Mouse (Mus musculus) brain, embryonic 14.5 days (tissue): Measurements from ENCODE around the gene Cry1. TPM values are rescaled to one million over a fixed set of nuclear protein-coding genes. Genes with fewer than 3 reads are reported as not detected.

Source experiments
- DNase-seq: peaks from one replicate; pipeline ENCODE4 v3.0.0-alpha.2; 2011; ENCODE audit warnings: low read depth
- CTCF ChIP-seq: fragments of 200-500 bp; IDR thresholded peaks from 2 replicates; pipeline ENCODE4 v1.5.1; 2012; ENCODE audit warnings: inconsistent platforms, mild to moderate bottlenecking, moderate library complexity, borderline replicate concordance; ENCODE audit not compliant: insufficient read depth, insufficient read length; ENCODE audit errors: extremely low read depth
- POLR2A ChIP-seq: fragments of 200-500 bp; IDR thresholded peaks from 2 replicates; pipeline ENCODE4 v1.6.1; 2012; ENCODE audit warnings: mild to moderate bottlenecking, inconsistent platforms, borderline replicate concordance; ENCODE audit not compliant: poor library complexity, insufficient read depth, insufficient read length, severe bottlenecking; ENCODE audit errors: extremely low read depth
- polyA plus RNA-seq: library from polyadenylated mRNA; depleted of rRNA; stranded (reverse); fragments of >200 nt; gene quantifications from 2 replicates; pipeline ENCODE4 v1.2.3, GENCODE M21; 2012

Gene Cry1
- polyA plus RNA-seq, 1 experiment: 19.7 TPM

DNA sequence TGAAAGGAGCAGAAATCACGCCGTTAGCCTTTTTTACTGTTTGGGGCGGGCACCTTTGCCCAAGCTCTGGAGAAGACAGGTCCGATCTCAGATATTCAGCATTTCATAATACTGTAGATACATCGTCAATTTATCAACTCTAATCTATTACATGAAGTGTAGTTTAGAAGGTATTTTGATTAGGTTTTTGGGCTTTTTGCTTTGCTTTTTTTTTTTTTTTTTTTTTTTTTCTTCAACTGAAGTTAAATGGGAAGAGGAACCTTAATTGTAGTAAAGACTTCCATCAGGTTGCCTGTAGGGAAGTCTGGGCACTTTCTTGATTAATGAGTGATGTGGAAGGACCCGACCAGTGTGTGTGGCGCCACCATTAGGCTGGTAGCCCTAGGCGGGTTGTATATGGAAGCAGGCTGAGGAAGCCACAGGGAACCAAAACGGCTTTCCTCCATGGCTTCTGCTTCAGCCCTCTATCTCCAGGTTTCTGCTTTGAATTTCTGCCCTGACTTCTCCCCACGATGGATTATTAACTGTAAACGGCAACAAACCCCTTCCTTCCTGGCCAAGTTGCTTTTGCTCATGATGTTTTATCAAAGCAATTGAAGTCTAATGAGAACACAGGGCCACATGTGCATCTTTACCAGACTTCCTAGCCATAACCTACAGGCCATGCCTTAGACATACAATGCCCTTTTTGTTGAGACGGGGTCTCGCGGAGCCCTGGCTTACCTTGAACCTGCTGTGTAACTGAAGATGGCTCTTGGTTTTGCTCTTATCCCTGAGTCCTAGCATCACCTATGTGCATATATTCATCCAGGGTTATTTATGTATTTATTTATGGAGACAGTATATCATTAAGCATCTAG is 1.0 kb upstream of the Cry1 start:
- peak; percentile 45 for DNase-seq
- TF ChIP-seq CTCF (no peak), POLR2A (no peak)

DNA sequence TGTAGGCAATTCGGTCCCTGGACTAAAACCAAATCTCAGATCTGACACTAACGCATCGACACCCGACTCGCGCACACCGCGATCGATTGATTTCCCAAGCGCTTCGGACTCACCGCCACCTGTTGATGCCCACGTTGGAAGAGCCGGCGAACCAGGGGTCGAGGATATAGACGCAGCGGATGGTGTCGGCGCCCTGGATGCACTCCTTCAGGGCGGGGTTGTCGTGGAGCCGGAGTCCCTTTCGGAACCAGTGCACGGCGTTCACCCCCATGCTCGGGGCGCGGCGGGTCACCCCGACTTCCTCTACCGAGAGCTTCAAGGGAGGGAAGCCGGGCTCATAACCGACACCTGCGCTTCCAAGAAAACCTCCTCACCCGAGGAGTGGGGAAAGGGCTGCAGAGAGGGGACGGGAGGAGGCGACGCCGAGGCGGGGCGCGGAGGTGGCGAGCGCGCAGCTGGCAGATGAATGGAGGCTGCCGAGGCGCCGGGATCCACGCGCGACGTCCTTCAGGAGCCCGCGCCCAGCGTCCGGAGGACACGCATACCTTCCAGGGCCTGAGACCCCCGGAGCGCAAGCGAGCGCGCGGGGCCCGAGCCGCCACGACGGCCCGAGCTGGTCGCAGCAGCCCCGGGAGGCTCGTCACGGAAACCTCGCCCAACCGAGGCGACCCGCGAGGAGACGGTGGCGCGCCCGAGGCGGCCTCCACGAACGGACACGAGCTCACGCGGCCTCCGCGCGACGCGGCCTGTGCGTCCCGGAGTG is 482 bp downstream of the Cry1 start:
- DNase-seq: peak; percentile 48
- no peak for TF ChIP-seq CTCF
- TF ChIP-seq POLR2A: no peak

DNA sequence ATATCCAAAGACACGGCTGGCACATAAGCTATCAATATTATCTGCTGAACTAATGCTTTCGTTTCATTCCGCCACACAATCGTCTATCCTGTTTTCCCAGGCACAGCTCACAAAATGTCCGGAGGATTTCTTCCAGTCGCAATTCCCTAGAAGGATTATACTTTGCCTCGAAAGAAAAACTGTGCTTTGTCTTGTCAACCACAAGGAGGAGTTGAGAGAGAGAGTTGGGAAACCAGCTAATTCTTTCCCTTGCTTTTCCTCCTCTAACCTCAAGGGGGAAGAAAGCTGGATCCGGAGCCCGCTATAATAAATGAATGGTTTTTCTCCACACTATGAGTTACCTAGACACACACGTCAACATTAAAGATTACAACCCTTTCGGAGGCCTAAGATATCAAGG is 1.2 kb downstream of the Cry1 start:
- DNase-seq: peak; percentile 94
- TF ChIP-seq CTCF (peak; percentile 60; the same call in 1 of the 2 replicates), POLR2A (no peak)

DNA sequence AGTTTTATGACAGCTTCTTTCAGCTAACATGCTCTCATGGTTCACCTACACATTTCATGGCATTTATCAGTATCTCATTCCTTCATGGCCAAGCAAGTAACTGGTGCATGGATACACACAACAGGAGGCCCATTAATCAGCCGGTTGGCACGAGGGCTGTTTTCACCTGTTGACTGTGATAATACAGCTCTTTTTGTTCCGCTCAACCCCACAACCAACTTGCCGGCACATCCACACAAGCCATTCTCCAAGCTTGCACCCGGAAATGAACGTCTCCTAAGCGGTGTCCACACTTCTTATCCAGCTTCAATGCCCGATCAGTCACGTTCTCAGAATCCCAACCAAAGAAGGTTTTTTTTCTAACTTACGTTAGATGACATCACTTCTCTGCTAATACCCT is 2.1 kb downstream of the Cry1 start:
- no peak for TF ChIP-seq POLR2A
- no peak for TF ChIP-seq CTCF
- no peak for DNase-seq

DNA sequence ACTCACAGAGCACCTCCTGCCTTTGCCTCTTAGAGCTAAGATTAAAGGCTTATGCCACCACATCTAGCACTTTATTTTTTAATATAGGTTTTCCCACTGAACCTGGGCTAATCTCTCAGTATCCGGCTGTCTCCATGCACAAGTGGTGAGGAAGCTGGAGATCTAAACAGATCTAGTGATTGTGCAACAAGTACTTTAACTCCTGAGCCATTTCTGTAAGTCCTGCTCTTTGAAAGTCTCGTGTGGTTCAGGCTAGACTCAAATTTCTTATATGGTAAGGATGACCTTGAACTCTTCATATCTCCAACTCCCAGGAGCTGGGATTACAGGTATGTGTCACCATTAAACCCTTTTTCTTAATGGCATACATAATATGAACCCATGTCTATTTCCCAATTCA is 8.2 kb downstream of the Cry1 start:
- TF ChIP-seq CTCF (no peak), POLR2A (no peak)
- DNase-seq: no peak

GRCm38 (mm10) chr10:85165306-85165705 is 19.6 kb downstream of the Cry1 start:
- no peak for DNase-seq
- TF ChIP-seq POLR2A: no peak
- TF ChIP-seq CTCF: no peak

DNA sequence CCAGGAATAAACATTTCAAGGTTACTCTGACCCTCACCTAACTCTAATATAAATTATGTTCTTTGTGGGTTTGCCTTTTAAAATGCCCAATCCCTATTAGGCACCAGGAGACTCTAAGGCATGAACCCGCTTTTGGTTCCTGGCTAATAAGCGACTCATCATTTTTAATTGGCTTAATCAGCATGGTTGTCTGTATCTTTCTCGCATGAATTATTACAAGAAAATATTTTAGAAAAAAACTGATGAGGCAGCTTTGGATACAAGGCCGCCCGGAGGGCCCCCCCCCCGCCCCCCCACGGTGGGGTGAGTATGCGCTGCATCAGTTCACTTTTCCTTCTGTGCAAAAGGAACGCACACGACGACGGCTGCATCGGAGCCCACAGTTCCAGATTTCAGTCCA is 20.1 kb downstream of the Cry1 start:
- no peak for DNase-seq
- TF ChIP-seq CTCF: no peak
- TF ChIP-seq POLR2A: no peak

- DNase-seq: peak; percentile 74
- TF ChIP-seq CTCF (no peak), POLR2A (no peak)
These were observed 23.0 kb downstream of the Cry1 start for GRCm38 (mm10) chr10:85161745-85162351.

DNA sequence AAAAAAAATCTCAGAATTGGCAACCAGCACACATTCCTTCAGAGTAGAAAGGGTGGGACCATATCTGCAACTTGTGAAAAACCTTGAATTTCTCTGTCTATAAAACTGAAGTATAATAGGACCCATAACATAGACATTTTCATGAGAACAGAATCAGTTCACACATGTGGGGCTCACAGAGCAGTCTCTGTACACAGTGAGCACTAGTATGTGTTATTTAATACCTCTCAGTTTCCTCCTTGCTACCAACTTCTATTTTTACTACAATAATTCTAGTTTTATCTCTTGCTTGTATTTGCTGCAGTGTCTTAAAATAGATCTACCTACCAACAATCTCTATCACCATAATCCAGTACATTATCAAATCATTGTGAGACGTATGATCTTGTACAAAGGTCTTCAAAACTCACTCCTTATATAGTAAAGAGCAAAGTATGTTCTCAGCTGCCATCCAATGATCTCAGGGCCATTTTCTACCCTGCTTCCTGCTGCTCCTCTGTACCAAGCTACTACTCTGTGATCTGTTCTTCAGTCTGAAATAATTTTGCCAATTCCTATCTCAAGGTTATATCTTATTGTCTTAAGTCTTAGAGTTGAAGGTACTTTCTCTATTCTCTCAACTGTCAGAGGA is 24.8 kb downstream of the Cry1 start:
- no peak for DNase-seq
- no peak for TF ChIP-seq CTCF
- TF ChIP-seq POLR2A: no peak

- DNase-seq: no peak
- TF ChIP-seq CTCF: no peak
- no peak for TF ChIP-seq POLR2A
These were observed 27.4 kb downstream of the Cry1 start for GRCm38 (mm10) chr10:85157451-85157850.

- TF ChIP-seq POLR2A: no peak
- peak; percentile 78; the same call in 1 of the 2 replicates for TF ChIP-seq CTCF
- peak; percentile 73 for DNase-seq
These were observed 30.7 kb downstream of the Cry1 start for GRCm38 (mm10) chr10:85154195-85154594.

- TF ChIP-seq POLR2A (no peak), CTCF (no peak)
- no peak for DNase-seq
These were observed 35.6 kb downstream of the Cry1 start for GRCm38 (mm10) chr10:85149226-85149625.

- TF ChIP-seq POLR2A (no peak), CTCF (no peak)
- no peak for DNase-seq
These were observed 38.6 kb downstream of the Cry1 start for GRCm38 (mm10) chr10:85146282-85146681.

DNA sequence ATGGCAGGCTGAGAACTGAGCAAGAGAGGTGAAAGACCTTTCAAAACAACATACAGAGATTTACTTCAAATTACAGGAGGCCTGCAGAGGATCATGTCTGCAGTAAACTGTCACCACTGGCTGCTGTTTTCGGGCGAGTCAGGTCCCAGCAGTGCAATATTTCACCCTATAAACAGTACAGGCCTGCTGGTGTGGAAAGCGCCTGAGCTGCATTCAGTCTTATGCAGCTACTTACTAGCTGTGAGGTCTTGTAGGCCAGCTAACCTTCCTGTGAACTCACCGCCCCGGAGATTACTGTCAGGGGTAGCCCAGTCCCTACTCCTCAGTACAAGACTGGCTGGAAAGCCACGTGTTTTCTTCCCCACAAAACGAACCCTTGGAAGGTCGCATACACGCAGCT is 43.4 kb downstream of the Cry1 start:
- TF ChIP-seq POLR2A (no peak), CTCF (no peak)

GRCm38 (mm10) chr10:85136573-85136972 is 48.3 kb downstream of the Cry1 start:
- no peak for DNase-seq
- TF ChIP-seq POLR2A (no peak), CTCF (no peak)

More for the DNA sequence above, 43.4 kb downstream of the Cry1 start:
- DNase-seq: no peak
